21 mouse cellular contexts compared by ENCODE assay signal in the genomic region with DNA sequence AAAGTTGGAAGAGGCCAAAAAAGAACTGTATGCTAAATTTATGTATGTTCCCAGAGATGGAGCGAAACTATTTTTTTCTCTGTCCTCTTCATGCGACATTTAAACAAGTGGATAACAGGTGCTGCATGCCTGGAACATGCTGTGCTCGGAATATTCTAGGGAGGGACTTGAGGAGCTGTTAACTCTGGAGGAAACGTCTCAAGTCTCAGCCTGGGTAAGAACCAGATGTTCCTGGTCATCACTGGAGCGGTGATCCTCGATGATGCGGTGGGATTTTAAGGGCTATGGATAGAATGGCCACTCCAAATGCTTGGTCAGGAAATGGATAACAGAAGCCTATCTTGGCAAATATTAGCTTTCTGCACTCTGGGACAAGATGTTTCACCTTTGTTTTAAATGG.
"Had no signal": no experiment of that assay in that cellular context is flagged by ENCODE, and none has a peak within 500 bp of the region (broad histone marks: within the 10 kb centered on the region; RNA-seq: fewer than 3 reads in every experiment).

No protein-coding gene starts in this region.

- H3K4me2 ChIP-seq: kidney, embryonic 15.5 days; limb, embryonic 13.5 days; liver, embryonic 13.5 days; midbrain, embryonic 11.5 days; neural tube, embryonic 12.5 days; neural tube, embryonic 15.5 days; stomach, embryonic 15.5 days had no signal

- H3K9me3 ChIP-seq: kidney, embryonic 15.5 days; limb, embryonic 13.5 days; liver, embryonic 13.5 days; neural tube, embryonic 12.5 days; neural tube, embryonic 15.5 days; stomach, embryonic 15.5 days had no signal

- H3K4me3 ChIP-seq: kidney, embryonic 15.5 days; limb, embryonic 13.5 days; liver, embryonic 13.5 days; neural tube, embryonic 12.5 days; neural tube, embryonic 15.5 days; stomach, embryonic 15.5 days had no signal

- H3K36me3 ChIP-seq: kidney, embryonic 15.5 days; limb, embryonic 13.5 days; liver, embryonic 13.5 days; neural tube, embryonic 12.5 days; neural tube, embryonic 15.5 days; stomach, embryonic 15.5 days had no signal

- H3K27me3 ChIP-seq: kidney, embryonic 15.5 days; limb, embryonic 13.5 days; liver, embryonic 13.5 days; neural tube, embryonic 12.5 days; neural tube, embryonic 15.5 days; stomach, embryonic 15.5 days had no signal

- DNase-seq: kidney, adult 11 months; kidney, adult 8-10 months; kidney, postnatal 10 days; kidney, postnatal 36 days; layer of hippocampus, postnatal 36 days; liver, embryonic 13.5 days; lung, adult 2 months; lung, postnatal 14 days; lung, postnatal 4 days; midbrain, embryonic 14.5 days; retina, postnatal 1 day; right cerebral cortex, postnatal 4 days; spleen, adult 18-20 months; thymus, adult 18-20 months; thymus, postnatal 36 days had no signal

- H3K4me1 ChIP-seq: liver, embryonic 13.5 days; neural tube, embryonic 12.5 days; neural tube, embryonic 15.5 days; stomach, embryonic 15.5 days had no signal

- H3K27ac ChIP-seq: kidney, embryonic 15.5 days; limb, embryonic 13.5 days; liver, embryonic 13.5 days; neural tube, embryonic 12.5 days; neural tube, embryonic 15.5 days; stomach, embryonic 15.5 days had no signal

- H3K9ac ChIP-seq: kidney, embryonic 15.5 days; limb, embryonic 13.5 days; liver, embryonic 13.5 days; neural tube, embryonic 12.5 days; neural tube, embryonic 15.5 days; stomach, embryonic 15.5 days had no signal
